Mouse (Mus musculus) heart, postnatal 0 days (tissue): ENCODE measurements at regions not wholly inside any gene's neighbourhood (a gene's known extent, or its start where the extent isn't known, plus 50 kb on each side); places are given as distances from the start of the nearest gene placed in this dataset.

Source experiments
- ATAC-seq: fragments of 200-750 bp; cut with Nextera tagmentation; 2 replicates; pipeline ENCODE4 v1.8.0; 2017; ENCODE audit warnings: low read depth, moderate number of reproducible peaks, moderate library complexity; ENCODE audit not compliant: insufficient read depth
- DNase-seq: peaks from one replicate; pipeline ENCODE4 v3.0.0-alpha.2; 2016; ENCODE audit warnings: low spot score
- H3K27ac ChIP-seq: fragments of 300-500 bp; sonication (generic); 2 replicates; pipeline ENCODE4 v1.5.1; 2014; ENCODE audit warnings: low read depth, mild to moderate bottlenecking
- H3K27me3 ChIP-seq: fragments of 300-500 bp; sonication (generic); 2 replicates; pipeline ENCODE4 v1.6.1; 2014; ENCODE audit warnings: low read length, mixed read lengths; ENCODE audit not compliant: control insufficient read depth, insufficient read depth
- H3K36me3 ChIP-seq: fragments of 300-500 bp; sonication (generic); replicated peaks from 2 replicates; pipeline ENCODE4 v1.6.1; 2014; ENCODE audit warnings: low read length, mixed read lengths; ENCODE audit not compliant: control insufficient read depth, insufficient read depth
- H3K4me1 ChIP-seq: fragments of 300-500 bp; sonication (generic); 2 replicates; pipeline ENCODE4 v1.6.1; 2014; ENCODE audit warnings: antibody characterized with exemption; ENCODE audit not compliant: control insufficient read depth, insufficient read depth
- H3K4me2 ChIP-seq: fragments of 300-500 bp; sonication (generic); 2 replicates; pipeline ENCODE4 v1.6.1; 2014; ENCODE audit warnings: low read depth, mild to moderate bottlenecking, low read length, moderate library complexity
- H3K4me3 ChIP-seq: fragments of 300-500 bp; sonication (generic); 2 replicates; pipeline ENCODE4 v1.5.1; 2014; ENCODE audit warnings: low read depth, low read length
- H3K9ac ChIP-seq: fragments of 300-500 bp; sonication (generic); replicated peaks from 2 replicates; pipeline ENCODE4 v1.6.1; 2014; ENCODE audit warnings: low read depth, low read length, mixed read lengths
- H3K9me3 ChIP-seq: fragments of 300-500 bp; sonication (generic); replicated peaks from 2 replicates; pipeline ENCODE4 v1.6.1; 2016; ENCODE audit warnings: low read length; ENCODE audit not compliant: control insufficient read depth
- CTCF ChIP-seq: IDR thresholded peaks from 2 replicates; pipeline ENCODE4 v1.5.1; 2016; ENCODE audit warnings: antibody characterized with exemption, control low read depth, low read depth
- EP300 ChIP-seq: IDR thresholded peaks from 2 replicates; pipeline ENCODE4 v1.6.1; 2016; ENCODE audit warnings: antibody characterized with exemption, low read depth
- WGBS: fragments of 180-500 bp; shearing (Covaris S2); extraction: QIAGEN DNeasy Blood & Tissue Kit; methylation state at CpG from one replicate; pipeline ENCODE4 v1.1.7; 2014; 5-methylcytosine and 5-hydroxymethylcytosine counted together

DNA sequence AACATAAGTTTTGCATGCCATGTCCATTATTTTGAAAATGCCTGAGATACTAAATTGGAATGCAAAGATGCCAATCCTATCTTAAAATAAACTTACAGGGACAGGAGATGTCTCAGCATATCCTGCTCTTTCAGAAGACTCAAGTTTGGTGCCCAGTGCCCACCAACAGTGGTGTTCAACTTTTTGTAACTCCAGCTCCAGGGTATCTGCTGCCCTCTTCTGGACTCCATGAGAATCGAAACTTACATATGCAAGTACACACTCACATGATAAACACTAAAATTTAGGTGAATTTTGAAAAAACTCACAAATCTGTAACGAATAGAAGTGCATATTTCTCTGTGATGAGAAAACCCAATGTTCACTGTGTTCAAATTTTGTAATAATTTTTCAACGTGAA, 255.9 kb upstream of the Pitrm1 start:
- H3K36me3 ChIP-seq, result no peaks in the 10 kb centered on the region
- H3K4me2 ChIP-seq, result no peak overlapping the region
- no peaks in the 10 kb centered on the region for H3K27me3 ChIP-seq
- H3K4me1 ChIP-seq, result no peaks in the 10 kb centered on the region
- no peaks in the 10 kb centered on the region for H3K9me3 ChIP-seq
- no peak overlapping the region for H3K4me3 ChIP-seq
- no peak overlapping the region for H3K27ac ChIP-seq
- no peak overlapping the region for H3K9ac ChIP-seq
- no peak for TF ChIP-seq EP300
- no peak for TF ChIP-seq CTCF
- WGBS, result 56% methylated on average over 3 of the region's 3 CpGs
- ATAC-seq (no peak), DNase-seq (no peak)

DNA sequence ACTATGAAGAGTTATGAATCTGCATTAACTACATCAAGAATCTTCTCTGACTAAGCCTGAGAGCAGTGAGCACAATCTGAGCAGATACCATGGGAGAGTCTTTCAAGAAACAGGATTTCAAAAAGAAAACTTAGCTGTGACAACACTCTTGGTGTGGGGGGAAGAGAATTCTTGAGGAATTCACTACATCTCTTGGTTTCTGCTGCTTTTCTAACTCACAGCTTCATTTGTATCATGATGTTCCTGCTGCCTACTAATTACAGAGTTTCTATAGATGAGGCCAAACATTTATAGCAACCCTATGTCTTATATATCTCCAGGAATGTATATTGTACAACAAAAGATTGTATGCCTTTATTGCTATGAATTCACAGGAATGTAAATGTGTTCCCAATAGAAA, 242.2 kb upstream of the Pitrm1 start:
- Histone ChIP-seq H3K36me3 (no peaks in the 10 kb centered on the region), H3K27me3 (no peaks in the 10 kb centered on the region), H3K27ac (no peak overlapping the region), H3K4me3 (no peak overlapping the region), H3K9ac (no peak overlapping the region), H3K4me2 (no peak overlapping the region), H3K4me1 (no peaks in the 10 kb centered on the region), H3K9me3 (no peaks in the 10 kb centered on the region)
- no peak for ATAC-seq
- TF ChIP-seq CTCF, result no peak
- DNase-seq, result no peak

DNA sequence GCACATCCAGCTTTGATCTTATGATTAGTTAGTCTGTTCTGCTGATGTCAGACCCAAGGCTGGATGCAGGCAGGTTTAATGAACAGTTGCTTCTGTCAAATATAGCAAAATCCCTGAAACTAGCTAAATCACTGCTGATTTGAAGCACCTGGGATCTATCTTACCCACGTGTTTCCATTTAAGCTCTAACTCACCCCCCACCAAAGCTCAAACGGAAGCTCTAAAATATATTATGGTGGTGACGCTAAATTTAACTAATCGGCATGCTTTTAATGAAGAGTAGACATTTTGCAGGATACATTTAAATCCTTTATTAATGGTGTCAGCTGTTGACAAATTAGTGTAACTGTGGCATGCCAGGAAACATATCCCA, 241.3 kb upstream of the Pitrm1 start:
- no peak for DNase-seq
- H3K4me1 ChIP-seq, result no peaks in the 10 kb centered on the region
- no peak overlapping the region for H3K4me2 ChIP-seq
- H3K27ac ChIP-seq, result no peak overlapping the region
- ATAC-seq, result no peak
- TF ChIP-seq CTCF, result no peak
- no peak for TF ChIP-seq EP300
- no peaks in the 10 kb centered on the region for H3K9me3 ChIP-seq
- H3K36me3 ChIP-seq, result no peaks in the 10 kb centered on the region
- 83% methylated on average over 4 of the region's 4 CpGs for WGBS
- no peak overlapping the region for H3K9ac ChIP-seq
- H3K4me3 ChIP-seq, result no peak overlapping the region
- no peaks in the 10 kb centered on the region for H3K27me3 ChIP-seq

DNA sequence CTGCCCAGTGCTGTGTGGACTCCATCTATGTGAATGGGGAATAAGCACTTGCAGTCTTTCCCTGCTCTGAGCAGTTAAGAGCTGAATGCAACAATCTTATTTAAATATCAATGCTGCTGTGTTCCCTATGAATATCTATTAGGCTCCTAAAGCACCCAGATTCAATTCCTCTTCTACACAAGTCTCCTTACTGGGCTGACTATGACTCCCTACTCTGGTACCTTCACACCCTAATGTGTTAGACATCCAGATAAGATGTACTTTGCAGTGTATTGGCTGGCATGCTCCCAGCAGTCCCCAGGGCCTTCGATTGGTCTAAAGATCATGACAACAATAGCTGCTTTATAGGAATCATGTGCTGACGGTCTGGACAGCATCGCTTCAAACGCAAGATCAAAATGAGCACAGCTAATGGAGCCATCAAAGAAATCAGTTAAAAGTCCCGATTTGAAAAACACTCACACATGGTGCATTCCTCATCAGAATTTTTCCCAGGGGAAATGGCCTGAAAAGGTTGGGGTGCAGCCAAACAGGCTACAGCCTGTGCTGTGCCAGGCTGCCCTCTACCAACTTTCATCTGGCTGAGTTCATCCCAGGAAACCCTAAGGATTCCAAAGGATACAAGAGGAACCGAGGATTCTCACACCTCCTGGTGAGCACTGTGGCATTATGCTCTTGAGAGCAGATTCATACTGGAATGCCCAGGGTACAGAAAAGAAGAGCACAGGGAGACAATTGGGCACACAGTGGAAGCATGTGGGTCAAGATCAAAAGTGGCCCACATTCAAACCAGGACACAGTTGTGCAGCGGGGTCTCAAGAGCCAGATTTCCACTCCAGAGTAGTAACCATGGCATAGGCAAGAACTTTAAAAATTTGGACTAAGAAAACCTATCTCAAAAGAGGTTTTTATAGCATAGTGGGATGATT, 240.7 kb upstream of the Pitrm1 start:
- Histone ChIP-seq H3K4me2 (no peak overlapping the region), H3K4me3 (no peak overlapping the region), H3K27ac (no peak overlapping the region), H3K9ac (no peak overlapping the region), H3K4me1 (no peaks in the 10 kb centered on the region), H3K36me3 (no peaks in the 10 kb centered on the region), H3K27me3 (no peaks in the 10 kb centered on the region), H3K9me3 (no peaks in the 10 kb centered on the region)
- WGBS, result 76% methylated on average over 7 of the region's 7 CpGs
- ATAC-seq (no peak), DNase-seq (no peak)
- TF ChIP-seq EP300, result no peak
- no peak for TF ChIP-seq CTCF

DNA sequence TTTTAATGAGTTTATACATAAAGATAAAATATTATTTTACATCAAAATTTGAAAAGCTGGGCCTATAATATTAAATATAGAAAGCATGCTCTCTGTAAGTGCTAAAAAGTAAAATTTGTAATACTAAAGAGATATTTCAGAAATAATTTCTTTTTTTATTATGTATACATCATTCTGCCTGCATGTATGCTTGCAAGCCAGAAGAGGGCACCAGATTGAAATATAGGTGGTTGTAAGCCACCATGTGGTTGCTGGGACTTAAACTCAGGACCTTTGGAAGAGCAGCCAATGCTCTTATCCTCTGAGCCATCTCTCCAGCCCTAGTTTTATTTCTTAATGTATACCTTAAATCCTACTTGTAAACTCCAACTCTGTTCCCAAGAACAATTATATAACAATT, 231.7 kb upstream of the Pitrm1 start:
- Histone ChIP-seq H3K4me3 (no peak overlapping the region), H3K36me3 (no peaks in the 10 kb centered on the region), H3K9ac (no peak overlapping the region), H3K27ac (no peak overlapping the region), H3K4me2 (no peak overlapping the region), H3K9me3 (no peaks in the 10 kb centered on the region), H3K27me3 (no peaks in the 10 kb centered on the region), H3K4me1 (no peaks in the 10 kb centered on the region)
- TF ChIP-seq EP300, result no peak
- TF ChIP-seq CTCF, result no peak
- DNase-seq (no peak), ATAC-seq (no peak)

DNA sequence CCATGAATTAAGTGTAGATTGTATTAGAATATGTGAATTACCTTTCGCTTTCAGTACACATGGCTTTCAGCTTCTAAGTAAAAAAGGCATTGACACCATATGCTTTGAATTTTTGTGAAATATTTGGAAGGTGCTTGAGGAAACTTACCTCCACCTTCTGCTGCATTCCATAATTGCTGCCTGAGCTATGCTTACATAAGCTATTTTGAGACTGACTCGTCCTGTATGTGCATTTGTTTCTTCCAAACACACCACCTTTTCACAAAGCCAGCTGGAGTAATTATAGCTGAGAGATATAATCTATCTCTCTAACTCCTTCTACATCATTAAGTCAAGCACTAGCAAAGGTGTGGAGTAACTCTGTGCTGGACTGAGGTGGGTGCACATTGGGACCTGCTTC, 224.0 kb upstream of the Pitrm1 start:
- ATAC-seq, result no peak
- TF ChIP-seq EP300, result no peak
- TF ChIP-seq CTCF, result no peak
- 70% methylated on average over 2 of the region's 2 CpGs for WGBS
- Histone ChIP-seq H3K4me1 (no peaks in the 10 kb centered on the region), H3K4me2 (no peak overlapping the region), H3K4me3 (no peak overlapping the region), H3K9me3 (no peaks in the 10 kb centered on the region), H3K27ac (no peak overlapping the region), H3K27me3 (no peaks in the 10 kb centered on the region), H3K9ac (no peak overlapping the region), H3K36me3 (no peaks in the 10 kb centered on the region)
- DNase-seq, result no peak
